Mouse (Mus musculus) cortical plate, adult 2 months (tissue): ENCODE data around the gene Pip4k2b.

Experiments used
- CTCF ChIP-seq: fragments of 200-500 bp; IDR thresholded peaks from 2 replicates; pipeline ENCODE4 v1.5.1; 2011; ENCODE audit warnings: mild to moderate bottlenecking, control low read depth, low read length; ENCODE audit not compliant: insufficient read depth; ENCODE audit errors: extremely low read depth
- POLR2A ChIP-seq: fragments of 200-500 bp; IDR thresholded peaks from 2 replicates; pipeline ENCODE4 v1.6.1; 2011; ENCODE audit warnings: mild to moderate bottlenecking, low read length, control low read depth; ENCODE audit not compliant: insufficient read depth; ENCODE audit errors: extremely low read depth

GRCm38 (mm10) chr11:97702393-97702745 is 42.1 kb downstream of the Pip4k2b start:
- TF ChIP-seq POLR2A, result peak; percentile 61; the same call in 1 of the 2 replicates
- TF ChIP-seq CTCF, result no peak
